Mouse (Mus musculus) cortical plate, adult 2 months (tissue): ENCODE data around the gene Ttc33.

Experiments
- CTCF ChIP-seq: fragments of 200-500 bp; IDR thresholded peaks from 2 replicates; pipeline ENCODE4 v1.5.1; 2011; ENCODE audit warnings: mild to moderate bottlenecking, control low read depth, low read length; ENCODE audit not compliant: insufficient read depth; ENCODE audit errors: extremely low read depth
- POLR2A ChIP-seq: fragments of 200-500 bp; IDR thresholded peaks from 2 replicates; pipeline ENCODE4 v1.6.1; 2011; ENCODE audit warnings: mild to moderate bottlenecking, low read length, control low read depth; ENCODE audit not compliant: insufficient read depth; ENCODE audit errors: extremely low read depth

DNA sequence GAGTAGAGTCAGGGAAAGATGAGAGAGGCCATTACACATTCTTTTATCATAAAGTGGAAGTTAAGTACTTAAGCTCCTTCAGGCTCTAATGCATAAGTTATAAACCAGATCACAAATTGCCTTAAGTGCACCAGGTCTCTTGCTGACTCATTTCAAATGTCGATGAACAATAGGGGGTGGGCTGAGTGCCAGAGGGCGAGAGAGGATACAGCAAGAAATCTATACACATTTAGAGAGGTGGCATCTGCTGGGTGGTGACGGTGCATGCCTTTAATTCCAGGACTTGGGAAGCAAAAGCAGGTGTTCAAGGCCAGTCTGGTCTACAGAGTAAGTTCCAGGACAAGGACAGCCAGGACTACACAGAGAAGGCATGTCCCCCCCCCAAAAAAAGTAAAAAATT lies 80.8 kb downstream of the Ttc33 start:
- TF ChIP-seq CTCF (no peak), POLR2A (no peak)
